Mouse (Mus musculus) MEL (cell line): ENCODE results near the gene Itga9.

Experiments used
- BHLHE40 ChIP-seq: IDR thresholded peaks from 2 replicates; pipeline ENCODE4 v1.6.1; 2012; ENCODE audit warnings: low read depth, mild to moderate bottlenecking, inconsistent platforms, low read length, improper control_type of control experiment, borderline replicate concordance
- CTCF ChIP-seq, 3 experiments: IDR thresholded peaks in 2 of 3; conservative IDR thresholded peaks in 1 of 3; 2 replicates each; pipeline ENCODE4 v1.5.1; 2011 to 2012; ENCODE audit warnings: low read length in 3 of 3, low read depth in 2 of 3, mild to moderate bottlenecking in 2 of 3, improper control_type of control experiment in 1 of 3, inconsistent platforms in 1 of 3, mixed read lengths in 1 of 3, moderate library complexity in 1 of 3; ENCODE audit not compliant: control insufficient read depth in 1 of 3, insufficient read depth in 1 of 3, poor library complexity in 1 of 3, severe bottlenecking in 1 of 3
- EP300 ChIP-seq, 2 experiments: IDR thresholded peaks; 2 replicates each; pipeline ENCODE4 v1.6.1; 2011; ENCODE audit warnings: improper control_type of control experiment in 2 of 2, low read length in 2 of 2, low read depth in 1 of 2, mild to moderate bottlenecking in 1 of 2
- GATA1 ChIP-seq: IDR thresholded peaks from 2 replicates; pipeline ENCODE4 v1.6.1; 2011; ENCODE audit warnings: low read depth, low read length, improper control_type of control experiment
- MXI1 ChIP-seq: IDR thresholded peaks from 2 replicates; pipeline ENCODE4 v1.6.1; 2011; ENCODE audit warnings: mild to moderate bottlenecking, low read depth, low read length, improper control_type of control experiment
- POLR2A ChIP-seq, 2 experiments: IDR thresholded peaks; 2 replicates each; pipeline ENCODE4 v1.6.1; 2011 to 2012; ENCODE audit warnings: low read length in 2 of 2, mild to moderate bottlenecking in 2 of 2, control low read depth in 1 of 2, improper control_type of control experiment in 1 of 2, low read depth in 1 of 2, moderate library complexity in 1 of 2; ENCODE audit not compliant: control insufficient read depth in 1 of 2, insufficient read depth in 1 of 2, poor library complexity in 1 of 2
- POLR2AphosphoS2 ChIP-seq: IDR thresholded peaks from 2 replicates; pipeline ENCODE4 v1.6.1; 2011; ENCODE audit warnings: low read length, improper control_type of control experiment
- POLR2AphosphoS5 ChIP-seq: IDR thresholded peaks from 2 replicates; pipeline ENCODE4 v1.6.1; 2012; ENCODE audit warnings: low read depth, borderline replicate concordance, mild to moderate bottlenecking, inconsistent platforms, low read length, moderate library complexity, mixed read lengths
- SIN3A ChIP-seq: IDR thresholded peaks from 2 replicates; pipeline ENCODE4 v1.6.1; 2012; ENCODE audit warnings: low read length, improper control_type of control experiment, inconsistent platforms
- SMC3 ChIP-seq: IDR thresholded peaks from 2 replicates; pipeline ENCODE4 v1.6.1; 2011; ENCODE audit warnings: low read depth, low read length, improper control_type of control experiment

GRCm38 (mm10) chr9:118832533-118832932 lies 226.0 kb downstream of the Itga9 start:
- TF ChIP-seq POLR2AphosphoS2, result no peak
- no peak for TF ChIP-seq SIN3A
- TF ChIP-seq MXI1, result no peak
- TF ChIP-seq POLR2A (IDR thresholded peaks at IDR 0.05; ENCODE audit: control insufficient read depth in 1 of 2, insufficient read depth in 1 of 2, low read depth in 1 of 2, low read length in 2 of 2, poor library complexity in 1 of 2), result no peak
- TF ChIP-seq GATA1, result no peak
- no peak for TF ChIP-seq EP300 (IDR thresholded peaks at IDR 0.05; ENCODE audit: low read depth in 1 of 2, low read length in 2 of 2)
- TF ChIP-seq CTCF (IDR thresholded peaks at IDR 0.05 in 2 of 3, conservative IDR thresholded peaks at IDR 0.05 in 1 of 3; ENCODE audit: control insufficient read depth in 1 of 3, insufficient read depth in 1 of 3, low read depth in 2 of 3, low read length in 3 of 3, poor library complexity in 1 of 3, severe bottlenecking in 1 of 3), result no peak
- no peak for TF ChIP-seq SMC3
- TF ChIP-seq BHLHE40, result no peak
- no peak for TF ChIP-seq POLR2AphosphoS5
